Mouse (Mus musculus): Measurements from ENCODE around the gene Obox6. TPM values are rescaled to one million over a fixed set of nuclear protein-coding genes. Genes with fewer than 3 reads are reported as not detected.

Obox6 gene
- not detected for total RNA-seq (2021)

DNA sequence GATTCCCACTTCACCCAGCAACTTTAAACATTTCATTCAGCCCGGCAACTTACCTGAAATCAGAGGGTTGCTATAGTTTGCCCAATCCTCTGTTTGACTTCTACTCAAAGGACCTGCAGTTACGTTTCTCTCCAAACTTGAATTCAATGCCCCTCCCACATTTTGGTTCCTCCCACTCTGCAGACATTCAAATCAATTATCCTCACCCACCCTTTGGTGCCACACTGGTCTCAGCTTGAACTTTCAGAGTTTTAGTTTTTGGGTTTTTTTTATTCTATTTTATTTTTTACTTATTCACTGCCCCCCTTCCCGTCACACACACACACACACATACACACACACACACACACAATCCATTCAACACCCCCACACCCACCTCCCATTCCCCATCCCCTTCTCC is at the start of gene Obox6:
Gene Obox6 (minus strand): TSS at position 101 of the 400 bp plus-strand sequence.
- DNase-seq (ENCODE audit: low spot score in 2 of 2), result no peak
- intact Hi-C loops (cut with DNase I), result no loop called here

DNA sequence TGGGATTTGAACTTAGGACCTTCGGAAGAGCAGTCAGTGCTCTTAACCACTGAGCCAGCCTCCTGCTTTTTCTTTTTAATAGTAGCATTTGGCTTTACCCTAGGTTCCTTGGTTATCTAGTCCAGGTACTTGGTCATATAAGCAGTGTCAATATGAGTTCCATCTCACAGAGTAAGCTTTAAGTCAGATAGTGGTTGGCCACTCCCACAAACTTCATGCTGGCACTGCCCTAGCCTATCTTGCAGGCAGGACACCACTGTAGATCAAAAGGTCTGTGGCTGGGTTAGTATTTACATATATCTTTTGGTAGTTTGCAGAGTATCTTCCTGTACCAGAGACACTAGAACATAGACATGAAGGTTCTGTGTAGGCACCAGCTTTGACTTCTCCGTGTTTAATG is 44.6 kb upstream of the Obox6 start:
- no peak for DNase-seq (ENCODE audit: low spot score in 2 of 2)
- intact Hi-C loops (cut with DNase I), result no loop called here

DNA sequence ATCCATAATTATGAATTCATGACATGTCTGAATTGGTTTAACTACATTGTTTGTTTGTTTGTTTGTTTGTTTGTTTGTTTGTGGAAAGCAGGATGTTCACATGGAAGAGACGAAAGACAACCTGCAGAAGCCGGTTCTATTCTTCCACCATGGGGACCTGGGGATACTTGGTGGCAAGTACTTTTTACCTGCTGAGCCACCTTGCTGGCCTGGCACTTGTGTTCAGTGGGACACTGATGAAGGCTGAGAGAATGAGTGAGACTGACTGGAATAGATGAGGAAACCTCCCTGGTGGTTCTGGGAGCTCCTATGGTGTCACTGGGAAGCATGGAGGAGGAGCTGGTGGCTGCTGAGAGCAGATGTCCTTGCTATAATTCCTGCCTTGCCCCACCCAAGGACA is 42.8 kb upstream of the Obox6 start, which contains the start of gene Crxos:
Gene Crxos (plus strand): TSS at position 301 of the 400 bp plus-strand sequence.
- DNase-seq (ENCODE audit: low spot score in 2 of 2), result no peak
- intact Hi-C loops (cut with DNase I), result no loop called here

GRCm38 (mm10) chr7:15881831-15882230 is 42.4 kb upstream of the Obox6 start:
- DNase-seq (ENCODE audit: low spot score in 2 of 2), result no peak
- intact Hi-C loops (cut with DNase I), result no loop called here

DNA sequence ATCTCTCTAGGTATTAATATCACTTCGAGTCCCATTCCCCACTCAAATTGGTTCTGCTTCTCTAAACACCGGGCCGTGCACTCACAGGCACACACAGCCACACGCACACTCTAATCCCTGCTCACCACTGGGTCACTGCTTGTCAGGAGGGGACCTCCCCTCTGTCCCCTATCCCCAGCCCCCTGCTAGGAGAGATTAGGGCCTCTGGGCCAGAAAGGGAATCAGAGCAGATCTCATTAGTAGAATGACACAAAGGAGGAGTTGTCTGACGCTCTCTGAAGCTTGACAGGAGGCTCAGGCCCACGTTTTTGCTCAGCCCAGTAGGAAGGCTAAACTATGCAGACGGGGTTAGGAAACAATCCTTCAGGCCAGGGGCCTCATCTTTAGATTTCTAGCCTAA is 41.9 kb upstream of the Obox6 start:
- DNase-seq (ENCODE audit: low spot score in 2 of 2), result no peak
- intact Hi-C loops (cut with DNase I), result no loop called here

DNA sequence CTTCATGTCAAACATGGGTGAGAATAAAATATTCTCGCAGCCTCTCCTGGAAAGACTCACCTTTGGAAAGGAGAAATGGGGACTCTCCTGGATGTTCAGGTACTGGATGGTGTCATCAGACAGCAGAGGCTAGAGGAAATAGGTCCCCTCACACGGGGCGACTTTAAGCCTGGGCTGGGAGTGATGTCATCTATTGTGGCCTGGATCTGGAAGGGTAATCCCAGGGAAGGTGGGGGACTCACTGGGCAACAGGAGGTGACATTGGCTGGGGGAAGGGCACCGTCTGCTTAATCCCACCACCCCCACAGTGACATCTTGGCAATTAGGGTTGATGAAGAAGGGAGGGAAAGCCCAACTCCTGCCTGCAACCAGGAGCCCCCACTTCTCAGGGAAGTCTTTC is 40.3 kb upstream of the Obox6 start, which contains the start of gene Crx:
Gene Crx (minus strand): TSS at position 213 of the 400 bp plus-strand sequence.
- intact Hi-C loops (cut with DNase I), result no loop called here
- DNase-seq (ENCODE audit: low spot score in 2 of 2), result no peak

GRCm38 (mm10) chr7:15864104-15864503 is 24.6 kb upstream of the Obox6 start:
- DNase-seq (ENCODE audit: low spot score in 2 of 2), result no peak
- intact Hi-C loops (cut with DNase I), result no loop called here

DNA sequence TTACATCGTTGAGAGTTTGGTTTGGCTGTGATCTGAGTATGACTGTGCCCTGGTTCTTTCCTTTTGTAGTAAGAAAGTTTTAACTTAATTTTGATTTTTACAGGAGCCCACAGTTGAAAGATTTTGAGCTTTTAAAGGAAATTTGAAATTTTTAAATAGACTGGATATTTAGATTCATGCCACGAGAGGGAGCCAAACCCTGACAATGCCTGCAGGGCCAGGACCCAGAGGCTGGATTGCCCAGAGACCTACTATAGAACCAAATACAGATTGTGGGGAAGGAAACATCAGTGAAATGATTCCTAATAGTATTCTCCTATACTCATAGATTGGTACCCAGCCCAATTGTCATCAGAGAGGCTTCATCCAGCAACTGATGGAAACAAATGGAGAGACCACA is 20.2 kb upstream of the Obox6 start:
- intact Hi-C loops (cut with DNase I), result no loop called here
- no peak for DNase-seq (ENCODE audit: low spot score in 2 of 2)

Other genes starting within 250 kb of the Obox6 start
- not detected for gene Obox3, start 199.8 kb downstream of the Obox6 start, total RNA-seq (2021)
- gene Obox5, start 89.5 kb downstream of the Obox6 start, total RNA-seq (2021), result not detected
- not detected for gene Crx, start 40.3 kb upstream of the Obox6 start, total RNA-seq (2021)
- under 1 TPM in 1 of 2 experiments, not detected in 1; 0.27 TPM for gene Crxos, start 42.9 kb upstream of the Obox6 start, total RNA-seq (2021)
- gene Selenow, start 82.7 kb upstream of the Obox6 start, total RNA-seq (2021), result 1,000 to 10,000 TPM; 1,151 to 1,335 TPM
- 100 to 1,000 TPM; 113 to 130 TPM for gene Nop53, start 106.4 kb upstream of the Obox6 start, total RNA-seq (2021)
- gene Ehd2, start 127.9 kb upstream of the Obox6 start, total RNA-seq (2021), result 1 to 10 TPM; 3.5 to 6.8 TPM
- gene Bicra, start 208.2 kb upstream of the Obox6 start, total RNA-seq (2021), result 10 to 100 TPM; 11.4 to 17.3 TPM
- gene Zfp541, start 222.1 kb upstream of the Obox6 start, total RNA-seq (2021), result under 1 TPM; 0.64 to 0.88 TPM